Mouse (Mus musculus) retina, postnatal 1 day (tissue): Measurements from ENCODE around the gene Pnmt.

Source experiments
- DNase-seq: peaks from one replicate; pipeline ENCODE4 v3.0.0-alpha.2; 2012

The Pnmt gene

GRCm38 (mm10) chr11:98385638-98386585, at the start of gene Pnmt:
Gene Pnmt (plus strand): TSS chr11:98386450.
- no peak for DNase-seq

GRCm38 (mm10) chr11:98338507-98338961, 47.7 kb upstream of the Pnmt start:
- peak; percentile 91 for DNase-seq

GRCm38 (mm10) chr11:98339071-98339501, 47.2 kb upstream of the Pnmt start:
- peak; percentile 95 for DNase-seq

DNA sequence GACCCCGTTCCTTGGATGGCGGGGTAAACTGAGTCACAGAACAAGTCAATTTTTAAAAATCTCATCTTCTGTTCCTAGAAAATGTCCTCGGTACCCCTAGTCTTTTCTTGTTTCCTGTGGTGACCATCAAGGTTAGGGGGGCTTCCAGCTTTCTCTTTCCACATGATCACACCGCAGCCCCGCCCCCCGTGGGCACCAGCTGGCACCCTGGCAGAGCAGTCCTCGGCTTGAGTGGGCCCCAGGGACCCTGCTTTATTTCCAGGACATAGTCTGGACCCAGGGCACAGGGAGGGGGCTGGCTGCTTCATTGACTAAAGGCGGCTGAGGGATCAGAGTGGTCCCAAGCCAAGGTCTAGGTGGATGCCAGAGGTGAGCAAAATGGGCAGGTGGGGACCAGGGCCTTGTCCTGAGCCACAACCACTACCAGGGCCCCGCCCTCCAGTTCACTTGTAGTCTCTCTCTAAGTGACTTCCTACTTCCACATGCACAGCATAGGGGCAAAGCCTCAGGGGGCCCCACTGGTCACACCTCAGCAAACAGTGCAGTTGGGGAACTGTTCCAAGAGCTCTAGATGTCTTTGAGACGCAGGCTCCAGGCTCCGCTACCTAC, 46.5 kb upstream of the Pnmt start:
- DNase-seq: peak; percentile 52

GRCm38 (mm10) chr11:98340597-98340996, 45.7 kb upstream of the Pnmt start:
- DNase-seq: no peak

- no peak for DNase-seq
These were observed 45.1 kb upstream of the Pnmt start for GRCm38 (mm10) chr11:98341174-98341573.

- DNase-seq: peak; percentile 92
These were observed 44.0 kb upstream of the Pnmt start for GRCm38 (mm10) chr11:98342000-98342945.

GRCm38 (mm10) chr11:98345253-98345652, 41.0 kb upstream of the Pnmt start:
- peak; percentile 83 for DNase-seq

DNA sequence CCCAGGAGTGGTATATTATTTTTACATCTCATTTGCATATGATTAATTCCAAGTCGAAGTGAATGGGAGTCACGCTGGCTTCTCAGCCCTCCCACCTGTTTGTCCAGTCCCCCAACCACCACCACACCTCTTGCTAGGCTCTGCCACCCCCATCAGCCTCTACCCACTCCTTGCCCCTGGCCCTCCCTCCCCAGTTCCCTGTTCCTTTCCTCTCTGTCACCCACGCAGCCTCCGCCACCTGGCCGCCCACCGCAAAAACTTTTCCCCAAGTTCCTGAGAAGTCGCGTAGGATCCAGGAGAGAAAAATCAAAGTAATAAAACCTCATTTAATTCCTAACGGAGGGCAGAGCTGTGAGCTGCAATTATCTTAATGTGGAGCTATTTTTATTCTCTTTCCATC, 40.1 kb upstream of the Pnmt start:
- DNase-seq: no peak

- no peak for DNase-seq
These were observed 38.7 kb upstream of the Pnmt start for GRCm38 (mm10) chr11:98347385-98348082.

GRCm38 (mm10) chr11:98348083-98348961, 37.9 kb upstream of the Pnmt start, which contains the start of gene Ppp1r1b:
Gene Ppp1r1b (plus strand): TSS chr11:98348404.
- peak; percentile 78 for DNase-seq

DNA sequence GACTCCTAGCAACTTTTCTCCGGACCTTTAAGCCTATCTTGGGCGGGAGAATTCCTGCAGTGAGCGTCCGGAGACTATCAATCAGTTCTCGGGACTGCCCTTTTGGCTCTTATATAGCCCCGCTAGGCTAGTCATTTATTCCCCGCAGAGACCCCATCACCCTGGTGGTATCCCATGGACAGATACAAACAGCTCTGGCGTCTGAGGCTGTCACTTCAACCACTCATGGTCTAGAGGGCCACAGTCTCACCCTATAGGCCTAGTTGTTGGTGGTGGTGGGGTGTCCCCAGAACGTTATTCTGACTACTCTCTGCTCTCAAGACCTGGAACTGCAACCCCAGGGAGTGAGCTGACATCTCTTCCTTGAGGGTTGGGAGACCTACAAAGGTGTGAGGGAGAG, 36.9 kb upstream of the Pnmt start:
- DNase-seq: no peak

- DNase-seq: no peak
These were observed 33.8 kb upstream of the Pnmt start for GRCm38 (mm10) chr11:98352272-98352990.

GRCm38 (mm10) chr11:98353651-98354211, 32.5 kb upstream of the Pnmt start:
- DNase-seq: peak; percentile 49

DNA sequence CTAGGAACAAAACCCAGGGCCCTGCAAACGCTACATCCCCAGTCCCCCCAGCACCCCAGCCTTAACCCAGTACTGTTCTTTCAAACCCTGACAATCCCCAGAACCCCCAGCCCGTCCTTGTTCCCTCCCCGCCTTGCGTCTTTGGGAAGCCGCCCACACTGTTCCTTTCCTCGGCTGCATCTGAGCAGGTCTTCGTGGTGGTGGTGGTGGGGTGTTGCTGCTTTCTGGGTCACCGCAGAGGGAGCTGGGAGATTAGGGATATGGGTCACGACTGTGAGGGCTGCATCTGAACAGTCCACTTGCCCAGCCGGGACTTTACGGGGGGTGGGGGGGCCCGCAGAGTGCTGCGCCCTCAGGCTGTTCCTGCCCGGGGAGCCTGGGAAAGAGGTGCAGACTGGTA, 31.8 kb upstream of the Pnmt start:
- DNase-seq: peak; percentile 54

DNA sequence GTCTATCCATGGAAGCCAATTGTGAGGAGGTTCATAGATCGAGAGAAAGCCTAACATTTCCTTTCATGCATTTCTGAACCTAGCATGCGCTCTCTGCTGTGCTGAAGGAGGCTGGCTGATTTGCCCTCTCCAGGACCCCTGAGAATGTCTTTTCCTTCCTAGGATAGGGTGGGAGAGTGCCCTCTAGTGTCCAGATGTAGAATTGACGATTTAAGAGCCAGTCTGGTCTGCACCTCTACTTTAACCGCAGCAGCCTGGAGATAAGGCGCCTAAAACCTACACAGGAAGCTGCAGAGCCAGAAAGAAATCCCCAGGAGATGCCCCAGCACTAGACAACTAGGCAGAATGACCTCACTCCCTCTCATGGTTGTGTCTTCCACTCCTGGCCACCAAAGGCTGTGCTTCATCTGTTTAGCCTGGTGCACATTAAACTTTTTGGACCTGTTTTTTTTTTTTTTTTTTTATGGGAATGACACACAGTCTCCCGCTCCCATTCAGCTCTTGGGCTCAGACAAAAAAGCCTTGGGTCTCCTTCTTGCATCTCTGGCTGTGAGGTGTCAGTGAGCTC, 30.4 kb upstream of the Pnmt start:
- peak; percentile 90 for DNase-seq

DNA sequence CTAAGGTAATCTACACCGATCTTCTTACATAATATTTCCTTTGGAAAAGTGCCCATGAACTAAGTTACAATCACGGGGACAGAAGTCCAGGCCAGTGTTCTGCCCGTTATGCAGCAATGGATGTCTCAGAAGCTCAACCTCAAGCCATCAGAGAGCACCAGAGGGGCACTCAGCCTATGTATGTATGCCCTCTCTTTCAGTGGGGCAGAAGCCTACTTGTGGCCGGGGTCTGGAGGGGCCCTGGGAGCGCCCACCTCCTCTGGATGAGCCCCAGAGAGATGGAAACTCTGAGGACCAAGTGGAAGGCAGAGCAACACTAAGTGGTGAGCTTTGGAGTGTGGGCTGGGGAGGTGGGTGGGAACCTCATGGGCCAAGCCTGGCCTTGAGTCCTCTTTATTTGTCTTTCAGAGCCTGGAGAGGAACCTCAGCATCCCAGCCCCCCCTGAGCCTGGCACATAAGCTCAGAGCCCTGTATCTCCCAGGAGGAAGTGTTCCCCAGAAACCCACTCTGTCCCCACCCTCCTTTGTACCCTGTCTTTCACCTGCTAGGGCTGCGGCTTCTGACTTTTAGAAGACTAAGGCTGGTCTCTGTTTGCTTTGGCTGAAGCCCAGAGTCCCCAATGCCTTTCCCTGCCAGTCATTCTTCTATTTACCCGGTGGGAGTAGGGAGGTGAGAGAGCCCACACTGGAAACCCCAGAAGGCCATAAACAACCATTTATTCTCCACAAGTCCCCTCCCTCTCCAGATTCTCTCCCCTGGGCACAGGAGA, 29.4 kb upstream of the Pnmt start:
- DNase-seq: no peak

GRCm38 (mm10) chr11:98357396-98358160, 28.7 kb upstream of the Pnmt start:
- DNase-seq: no peak
